In genomic region chr16:97166166-97166565, GRCm38 (mm10) we compare ENCODE assay signal across 9 mouse cellular contexts. TPM values are rescaled to one million over a fixed set of nuclear protein-coding genes. Genes with fewer than 3 reads are reported as not detected.
DNase-seq lines count a peak whose midpoint lies in the region; ATAC-seq and TF ChIP-seq lines count a peak whose summit lies in the region.
"Had no signal": no experiment of that assay in that cellular context is flagged by ENCODE, and none has a peak within 500 bp of the region (broad histone marks: within the 10 kb centered on the region; RNA-seq: fewer than 3 reads in every experiment).

No protein-coding gene starts in this region.

- peaks cover 47% of the 10 kb centered on the region for H3K27me3 ChIP-seq in heart, postnatal 0 days (ENCODE audit: control insufficient read depth, insufficient read depth, low read length)
- peaks cover 72% of the 10 kb centered on the region for H3K27me3 ChIP-seq in embryonic facial prominence, embryonic 10.5 days (replicated peaks; ENCODE audit: low read depth, poor library complexity, severe bottlenecking)
- H3K27me3 ChIP-seq in hindbrain, embryonic 14.5 days (ENCODE audit: control insufficient read depth, insufficient read depth, low read length) = no peaks in the 10 kb centered on the region
- H3K27me3 ChIP-seq in midbrain, embryonic 15.5 days (replicated peaks) = no peaks in the 10 kb centered on the region
- H3K27me3 ChIP-seq in thymus, adult 2 months (ENCODE audit: control insufficient read depth, insufficient read depth, low read length) = no peaks in the 10 kb centered on the region; the same call in 1 of the 2 replicates

- H3K9ac ChIP-seq in heart, postnatal 0 days (replicated peaks; ENCODE audit: low read depth, low read length) = no peak overlapping the region
- peak overlapping the region; percentile 68 for H3K9ac ChIP-seq in hindbrain, embryonic 14.5 days
- H3K9ac ChIP-seq in midbrain, embryonic 15.5 days = peak overlapping the region; percentile 57
- H3K9ac ChIP-seq: liver, postnatal 0 days had no signal

- H3K4me1 ChIP-seq in heart, postnatal 0 days (ENCODE audit: control insufficient read depth, insufficient read depth) = no peaks in the 10 kb centered on the region
- H3K4me1 ChIP-seq in embryonic facial prominence, embryonic 10.5 days = peaks cover 22% of the 10 kb centered on the region
- peaks cover 45% of the 10 kb centered on the region for H3K4me1 ChIP-seq in hindbrain, embryonic 14.5 days (replicated peaks; ENCODE audit: control insufficient read depth, insufficient read depth, low read length)
- H3K4me1 ChIP-seq in midbrain, embryonic 15.5 days = peaks cover 59% of the 10 kb centered on the region
- no peaks in the 10 kb centered on the region for H3K4me1 ChIP-seq in thymus, adult 2 months (replicated peaks; ENCODE audit: control insufficient read depth, insufficient read depth, low read length)

- intact Hi-C loops in left cerebral cortex, postnatal 14 days (cut with DNase I) = loop anchor here (5.0 kb wide), 1 partner anchor 154 kb away; no protein-coding TSS in a partner anchor

- H3K9me3 ChIP-seq in heart, postnatal 0 days (replicated peaks; ENCODE audit: control insufficient read depth, low read length) = no peaks in the 10 kb centered on the region
- H3K9me3 ChIP-seq in embryonic facial prominence, embryonic 10.5 days = no peaks in the 10 kb centered on the region
- no peaks in the 10 kb centered on the region for H3K9me3 ChIP-seq in hindbrain, embryonic 14.5 days (ENCODE audit: control insufficient read depth, low read length)
- H3K9me3 ChIP-seq in midbrain, embryonic 15.5 days = no peaks in the 10 kb centered on the region

- H3K27ac ChIP-seq in heart, postnatal 0 days (ENCODE audit: low read depth) = no peak overlapping the region
- no peak overlapping the region for H3K27ac ChIP-seq in embryonic facial prominence, embryonic 10.5 days (replicated peaks)
- peak overlapping the region; percentile 84 for H3K27ac ChIP-seq in hindbrain, embryonic 14.5 days
- peak overlapping the region; percentile 85 for H3K27ac ChIP-seq in midbrain, embryonic 15.5 days
- H3K27ac ChIP-seq in thymus, adult 2 months (ENCODE audit: control insufficient read depth, insufficient read depth, low read length) = no peak overlapping the region

- ATAC-seq in heart, postnatal 0 days (ENCODE audit: insufficient read depth, low read depth) = no peak
- ATAC-seq in hindbrain, embryonic 14.5 days (ENCODE audit: low FRiP score) = no peak
- no peak for ATAC-seq in midbrain, embryonic 15.5 days (replicated peaks)
- ATAC-seq: liver, postnatal 0 days had no signal

- no peak for TF ChIP-seq CTCF in heart, postnatal 0 days (IDR thresholded peaks at IDR 0.05; ENCODE audit: low read depth)
- no peak for TF ChIP-seq CTCF in thymus, adult 2 months (IDR thresholded peaks at IDR 0.05; ENCODE audit: borderline replicate concordance, control insufficient read depth, extremely low read depth, insufficient read depth, low read length, poor library complexity)

- 42% methylated on average over 2 of the region's 2 CpGs for WGBS in heart, postnatal 0 days
- 51% methylated on average over 2 of the region's 2 CpGs for WGBS in embryonic facial prominence, embryonic 10.5 days
- 29% methylated on average over 2 of the region's 2 CpGs for WGBS in hindbrain, embryonic 14.5 days
- 28% methylated on average over 2 of the region's 2 CpGs for WGBS in midbrain, embryonic 15.5 days
- 67% methylated on average over 2 of the region's 2 CpGs for WGBS in thymus, adult 2 months

- peak overlapping the region; percentile 66; the same call in 1 of the 2 replicates for H3K4me2 ChIP-seq in heart, postnatal 0 days (ENCODE audit: low read depth, low read length)
- peak overlapping the region; percentile 83 for H3K4me2 ChIP-seq in hindbrain, embryonic 14.5 days (replicated peaks)
- H3K4me2 ChIP-seq in midbrain, embryonic 15.5 days = peak overlapping the region; percentile 83

- no peak for DNase-seq in heart, postnatal 0 days (ENCODE audit: low spot score)
- DNase-seq in heart, adult 18-20 months = no peak
- no peak for DNase-seq in embryonic facial prominence, embryonic 10.5 days (ENCODE audit: low spot score)
- no peak for DNase-seq in hindbrain, embryonic 14.5 days (ENCODE audit: low spot score)
- no peak for DNase-seq in left cerebral cortex, postnatal 14 days (ENCODE audit: low spot score in 2 of 2)
- no peak for DNase-seq in thymus, adult 2 months
- no peak for DNase-seq in urinary bladder, postnatal 14 days (ENCODE audit: low spot score)

- H3K4me3 ChIP-seq in heart, postnatal 0 days (ENCODE audit: low read depth, low read length) = no peak overlapping the region
- peak overlapping the region; percentile 57 for H3K4me3 ChIP-seq in embryonic facial prominence, embryonic 10.5 days
- peak overlapping the region; percentile 42 for H3K4me3 ChIP-seq in hindbrain, embryonic 14.5 days (replicated peaks; ENCODE audit: low read length)
- peak overlapping the region; percentile 42 for H3K4me3 ChIP-seq in midbrain, embryonic 15.5 days
- H3K4me3 ChIP-seq in thymus, adult 2 months (ENCODE audit: control insufficient read depth, insufficient read depth, low read length) = no peak overlapping the region

- no peak for TF ChIP-seq POLR2A in thymus, adult 2 months (IDR thresholded peaks at IDR 0.05; ENCODE audit: control insufficient read depth, extremely low read depth, insufficient read depth, low read length, poor library complexity)

- H3K36me3 ChIP-seq in heart, postnatal 0 days (replicated peaks; ENCODE audit: control insufficient read depth, insufficient read depth, low read length) = no peaks in the 10 kb centered on the region
- no peaks in the 10 kb centered on the region for H3K36me3 ChIP-seq in embryonic facial prominence, embryonic 10.5 days (replicated peaks)
- no peaks in the 10 kb centered on the region for H3K36me3 ChIP-seq in hindbrain, embryonic 14.5 days (replicated peaks; ENCODE audit: control insufficient read depth, insufficient read depth)
- no peaks in the 10 kb centered on the region for H3K36me3 ChIP-seq in midbrain, embryonic 15.5 days (replicated peaks)
- H3K36me3 ChIP-seq in thymus, adult 2 months (ENCODE audit: control insufficient read depth, insufficient read depth, low read length) = no peaks in the 10 kb centered on the region

- TF ChIP-seq EP300 in heart, postnatal 0 days (IDR thresholded peaks at IDR 0.05; ENCODE audit: low read depth) = no peak

RNA-seq across cellular contexts. Expression of gene Dscam, which starts 4.4 kb away (rescaled TPM):
- total RNA-seq in heart, postnatal 0 days (2014; rRNA removed; ENCODE audit: low replicate concordance) = not detected in 2 replicates
- not detected in 2 replicates for polyA plus RNA-seq in heart, postnatal 0 days (2015; fragmentation: Nextera tagmentation; extraction: Ambion mirVana)
- under 1 TPM in 1 of 2 experiments, not detected in 1; 0.05 TPM for total RNA-seq in heart, adult 18-20 months (2021)
- polyA plus RNA-seq in embryonic facial prominence, embryonic 10.5 days (2016; fragmentation: Nextera tagmentation; extraction: Ambion mirVana) = 0.14 and 0.25 TPM in 2 replicates
- polyA plus RNA-seq in hindbrain, embryonic 14.5 days (2014; fragmentation: Nextera tagmentation; extraction: Ambion mirVana) = 17.1 and 17.5 TPM in 2 replicates
- polyA plus RNA-seq in midbrain, embryonic 15.5 days (2015; fragmentation: Nextera tagmentation; extraction: Ambion mirVana) = 16.2 and 16.9 TPM in 2 replicates
- total RNA-seq in left cerebral cortex, postnatal 14 days (2021) = 10 to 100 TPM; 42.4 to 48.2 TPM
- 0.14 and 0.28 TPM in 2 replicates for polyA plus RNA-seq in thymus, adult 2 months (2012; rRNA removed)
- polyA plus RNA-seq: liver, postnatal 0 days had no signal

Comparison
In these comparisons a context has a peak if more than half of its experiments do, and no peak if none do; other contexts are left out.
1. H3K27ac ChIP-seq: peak in hindbrain, embryonic 14.5 days (single experiment) and midbrain, embryonic 15.5 days (single experiment); none in heart, postnatal 0 days (single experiment), embryonic facial prominence, embryonic 10.5 days (single experiment) and thymus, adult 2 months (single experiment).
2. H3K4me3 ChIP-seq: peak in embryonic facial prominence, embryonic 10.5 days (single experiment), hindbrain, embryonic 14.5 days (single experiment) and midbrain, embryonic 15.5 days (single experiment); none in heart, postnatal 0 days (single experiment) and thymus, adult 2 months (single experiment).
3. RNA of gene Dscam, which starts 4.4 kb away (polyA plus RNA-seq): 17.1 to 17.5 TPM in hindbrain, embryonic 14.5 days and 16.2 to 16.9 TPM in midbrain, embryonic 15.5 days; 0.14 to 0.28 TPM in thymus, adult 2 months, 0.14 to 0.25 TPM in embryonic facial prominence, embryonic 10.5 days and not detected in heart, postnatal 0 days; every median in the first group is over 10 times any median in the second.
4. Peak in every context shown above with its lines, with median percentiles within 50 percentile points of each other: H3K4me2 ChIP-seq.